Mouse (Mus musculus): ENCODE results near the gene Foxf1. TPM values are rescaled to one million over a fixed set of nuclear protein-coding genes. Genes with fewer than 3 reads are reported as not detected.

The Foxf1 gene
- total RNA-seq, 2 experiments from 2014 or later = 0.67 to 0.98 TPM

DNA sequence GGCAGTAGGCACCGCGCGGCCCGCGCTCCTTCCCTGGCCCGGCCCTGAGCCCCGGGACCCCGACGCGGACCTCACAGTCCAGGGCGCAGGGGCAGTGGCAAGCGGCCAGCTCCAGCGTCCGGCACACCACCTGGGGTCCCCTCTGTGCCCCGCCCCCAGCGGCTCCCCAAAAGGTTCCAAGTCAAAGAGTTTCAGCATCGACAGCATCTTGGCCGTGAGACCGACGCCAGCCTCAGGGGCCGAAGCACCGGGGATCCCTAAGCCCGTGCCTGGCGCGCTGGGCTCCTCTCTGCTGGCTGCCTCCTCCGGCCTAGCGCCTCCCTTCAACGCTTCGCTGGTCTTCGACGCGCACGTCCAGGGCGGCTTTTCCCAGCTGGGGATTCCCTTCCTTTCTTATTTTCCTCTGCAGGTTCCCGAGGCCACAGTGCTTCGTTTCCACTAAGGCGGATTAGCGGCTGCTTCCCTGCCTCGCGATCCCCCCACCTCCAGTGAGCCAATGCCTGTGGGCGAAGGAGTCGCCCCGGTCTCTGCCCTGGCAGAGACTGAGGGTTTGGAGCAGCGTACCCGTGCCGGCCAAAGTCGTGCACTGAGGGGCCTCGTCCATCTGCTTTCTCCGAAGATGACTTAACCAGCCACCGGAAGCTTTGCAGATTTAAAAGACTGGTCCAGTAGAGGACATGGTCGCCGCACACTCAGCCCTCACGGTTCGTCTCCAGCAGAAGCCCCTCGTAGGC is 44.5 kb downstream of the Foxf1 start:
- DNase-seq (ENCODE audit: low spot score in 2 of 2) = no peak

DNA sequence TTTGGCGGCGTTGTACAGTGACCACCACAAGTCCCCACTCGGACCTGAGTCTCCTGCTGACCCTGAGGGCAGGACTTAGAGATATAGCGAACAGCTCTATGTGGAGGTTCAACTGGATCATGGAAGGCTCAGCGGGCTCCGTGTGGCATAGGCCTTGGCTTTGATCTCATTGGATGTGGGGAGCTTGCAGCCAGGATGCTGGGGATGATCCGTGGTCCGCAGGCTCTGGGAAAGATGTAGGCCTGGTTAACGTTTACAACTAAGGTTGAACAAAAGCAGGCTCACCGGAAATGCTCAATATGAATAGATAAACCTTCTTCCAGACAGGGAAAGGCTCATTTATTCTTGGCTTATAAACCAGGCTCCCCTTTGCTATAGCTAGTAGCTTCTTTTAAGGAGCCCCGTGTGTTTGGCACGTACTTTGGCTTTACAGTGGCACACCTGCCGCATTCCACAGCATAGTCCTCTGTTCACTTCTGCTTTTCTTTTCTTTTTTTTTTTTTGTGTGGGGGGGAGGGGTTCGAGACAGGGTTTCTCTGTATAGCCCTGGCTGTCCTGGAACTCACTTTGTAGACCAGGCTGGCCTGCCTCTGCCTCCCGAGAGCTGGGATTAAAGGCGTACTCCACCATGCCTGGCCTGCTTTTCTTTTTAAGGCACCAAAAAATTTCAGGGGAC is 45.2 kb downstream of the Foxf1 start:
- no peak for DNase-seq (ENCODE audit: low spot score in 2 of 2)

DNA sequence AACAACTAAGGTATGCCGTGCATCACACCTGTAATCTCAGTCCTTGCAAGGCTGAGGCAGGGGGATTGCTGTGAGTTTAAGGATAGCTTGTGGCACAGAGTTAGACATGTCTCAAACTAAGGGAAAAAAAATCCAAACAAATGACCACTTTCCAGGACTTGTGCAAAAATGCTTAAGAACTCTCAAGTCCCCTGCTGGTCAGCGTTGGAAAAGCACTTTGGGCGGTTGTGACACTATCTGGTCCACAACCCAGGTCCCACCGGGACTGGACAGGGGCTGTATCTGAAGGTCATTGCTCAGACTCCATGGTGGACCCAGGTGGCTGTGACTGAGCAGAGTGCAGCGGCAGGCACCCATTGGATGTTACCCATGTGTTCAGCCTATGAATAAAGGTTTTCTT is 46.3 kb downstream of the Foxf1 start:
- DNase-seq (ENCODE audit: low spot score in 2 of 2) = no peak

DNA sequence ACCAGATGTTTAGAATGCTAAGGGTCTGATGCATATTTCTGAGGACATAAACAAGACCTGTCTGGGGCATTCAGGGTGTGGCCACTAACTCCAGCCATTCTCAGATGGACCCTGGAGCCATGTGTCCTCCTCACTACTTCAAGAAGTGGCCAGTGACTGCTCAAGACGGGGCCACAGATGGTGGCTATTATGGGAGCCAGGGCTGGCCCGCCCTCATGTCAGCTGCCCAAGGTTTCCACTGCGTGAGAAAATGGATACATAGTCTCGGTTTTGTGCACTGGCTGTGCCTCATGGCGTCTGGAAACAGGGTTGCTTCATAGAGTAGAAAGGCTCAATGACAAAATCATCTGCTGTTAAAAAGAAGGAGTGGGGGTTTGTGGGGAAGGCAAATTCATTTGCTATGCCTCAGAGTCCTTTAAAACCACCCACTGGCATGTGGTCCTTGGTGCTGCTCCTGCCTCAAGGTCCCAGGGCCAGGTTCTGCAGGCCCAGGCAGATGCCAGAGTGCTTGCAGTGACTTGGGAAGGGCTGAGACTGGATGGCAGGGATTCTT is 48.9 kb downstream of the Foxf1 start:
- no peak for DNase-seq (ENCODE audit: low spot score in 2 of 2)

DNA sequence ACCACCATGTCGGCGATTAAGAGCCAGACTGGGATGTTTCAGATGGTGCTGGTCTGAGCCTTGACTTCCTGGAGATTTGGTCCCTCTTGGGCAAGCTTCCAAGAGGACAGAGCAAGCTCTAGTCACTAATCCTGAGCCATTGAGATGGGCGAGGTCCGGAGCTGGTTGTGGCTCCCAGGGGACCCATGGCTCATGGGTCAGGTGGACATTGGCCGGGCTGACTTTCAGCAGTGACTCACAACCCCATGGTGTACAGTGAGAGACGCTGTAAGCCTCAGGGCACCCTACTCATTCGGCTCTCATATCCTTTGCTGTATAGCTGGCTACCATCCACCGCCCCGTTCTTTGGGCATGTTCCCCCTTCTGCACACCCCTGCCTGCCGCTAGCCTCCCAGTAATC is 49.9 kb downstream of the Foxf1 start:
- DNase-seq (ENCODE audit: low spot score in 2 of 2) = no peak

DNA sequence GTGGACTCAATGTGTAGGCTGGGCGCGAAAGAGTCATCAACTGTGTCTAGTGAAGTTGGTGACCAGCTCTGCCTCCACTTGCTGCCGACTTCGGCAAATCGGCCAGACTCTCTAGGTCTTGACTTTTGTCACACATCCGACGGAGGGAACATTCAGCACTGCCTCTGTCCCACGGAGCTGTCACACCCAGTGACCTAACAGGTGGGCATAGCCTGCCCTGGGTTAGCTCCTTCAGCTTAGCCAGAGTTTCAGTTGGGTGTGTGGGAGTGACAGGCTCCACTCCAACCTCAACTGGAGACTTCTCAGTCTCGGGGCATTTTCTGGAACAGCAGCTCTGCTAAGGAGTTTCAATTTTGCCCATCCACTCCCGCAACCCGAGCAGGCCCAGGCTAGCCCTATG is 50.3 kb downstream of the Foxf1 start:
- no peak for DNase-seq (ENCODE audit: low spot score in 2 of 2)

DNA sequence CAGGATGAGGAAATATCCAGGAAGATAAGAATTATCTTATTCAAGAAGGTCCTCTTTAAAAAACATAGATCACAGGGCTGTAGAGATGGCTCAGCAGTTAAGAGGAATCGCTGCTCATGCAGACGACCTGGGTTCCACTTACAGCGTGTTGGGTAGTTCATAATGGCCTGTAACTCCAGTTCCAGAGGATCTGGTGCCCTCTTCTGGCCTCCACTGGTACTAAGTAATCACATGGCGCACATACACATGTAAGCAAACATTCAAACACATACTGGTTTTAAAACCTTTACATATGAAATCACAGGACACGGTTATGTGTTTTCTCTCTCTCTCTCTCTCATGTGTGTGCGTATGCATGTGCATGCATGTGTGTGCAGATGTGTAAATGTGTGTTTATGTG is 52.7 kb downstream of the Foxf1 start:
- DNase-seq (ENCODE audit: low spot score in 2 of 2) = no peak

Small RNA genes lying within 50 kb of the gene (microRNA-seq; reads per million reads assigned to microRNA genes)
- 0 reads per million in 2 experiments for gene Gm27530

Other genes with a start within 250 kb of the Foxf1 start
- gene Mthfsd, start 24.0 kb downstream of the Foxf1 start, total RNA-seq (2021) = 10 to 100 TPM; 37.1 to 43.3 TPM
- gene Foxc2, start 31.8 kb downstream of the Foxf1 start, total RNA-seq (2021) = 1 to 10 TPM; 2.3 to 2.6 TPM
- gene Foxl1, start 43.6 kb downstream of the Foxf1 start, total RNA-seq (2021) = under 1 TPM in 1 of 2 experiments, not detected in 1; 0.16 TPM